Mouse (Mus musculus) embryonic facial prominence, embryonic 13.5 days (tissue): ENCODE results near the gene Ap3s2. TPM values are rescaled to one million over a fixed set of nuclear protein-coding genes. Genes with fewer than 3 reads are reported as not detected.
A peak's percentile ranks its signal among the peaks of the same experiment; 100 is the strongest.

Experiments used
- ATAC-seq: fragments of 200-750 bp; cut with Nextera tagmentation; 2 replicates; pipeline ENCODE4 v1.8.0; 2017; ENCODE audit warnings: low read depth; ENCODE audit not compliant: insufficient number of reproducible peaks, insufficient read depth, low FRiP score, low TSS enrichment
- H3K27ac ChIP-seq: fragments of 300-500 bp; sonication (generic); 2 replicates; pipeline ENCODE4 v1.5.1; 2015; ENCODE audit warnings: moderate library complexity, mild to moderate bottlenecking, inconsistent platforms
- H3K27me3 ChIP-seq: fragments of 300-500 bp; sonication (generic); 2 replicates; pipeline ENCODE4 v1.6.1; 2015; ENCODE audit warnings: mild to moderate bottlenecking, inconsistent platforms
- H3K36me3 ChIP-seq: fragments of 300-500 bp; sonication (generic); 2 replicates; pipeline ENCODE4 v1.6.1; 2015; ENCODE audit warnings: mild to moderate bottlenecking, inconsistent platforms
- H3K4me1 ChIP-seq: fragments of 300-500 bp; sonication (generic); 2 replicates; pipeline ENCODE4 v1.6.1; 2015; ENCODE audit warnings: inconsistent platforms
- H3K4me2 ChIP-seq: fragments of 300-500 bp; sonication (generic); 2 replicates; pipeline ENCODE4 v1.6.1; 2015; ENCODE audit warnings: moderate library complexity, mild to moderate bottlenecking, inconsistent platforms
- H3K4me3 ChIP-seq: fragments of 300-500 bp; sonication (generic); 2 replicates; pipeline ENCODE4 v1.5.1; 2015; ENCODE audit warnings: mild to moderate bottlenecking, inconsistent platforms
- H3K9ac ChIP-seq: fragments of 300-500 bp; sonication (generic); 2 replicates; pipeline ENCODE4 v1.6.1; 2015; ENCODE audit warnings: mild to moderate bottlenecking, inconsistent platforms
- H3K9me3 ChIP-seq: fragments of 300-500 bp; sonication (generic); 2 replicates; pipeline ENCODE4 v1.6.1; 2016; ENCODE audit warnings: inconsistent platforms
- WGBS: fragments of 180-500 bp; shearing (Covaris S2); methylation state at CpG from one replicate; pipeline ENCODE4 v1.1.7; 2015; ENCODE audit warnings: mixed read lengths; 5-methylcytosine and 5-hydroxymethylcytosine counted together
- polyA plus RNA-seq: library from polyadenylated mRNA; unstranded; fragments of >200 nt; fragmentation: Nextera tagmentation; extraction: Ambion mirVana; gene quantifications from 2 replicates; pipeline ENCODE4 v1.2.1, GENCODE M21; 2015

Ap3s2 gene
- polyA plus RNA-seq, 1 experiment from 2014 or later, result 32.8 TPM

GRCm38 (mm10) chr7:79861794-79862193 lies 58.7 kb downstream of the Ap3s2 start:
- 90% methylated on average over 8 of the region's 8 CpGs for WGBS

GRCm38 (mm10) chr7:79860811-79861210 lies 59.6 kb downstream of the Ap3s2 start, which contains the start of gene Anpep:
Gene Anpep, minus strand, starts transcription at chr7:79861059.
- ATAC-seq, result no peak
- Histone ChIP-seq H3K36me3 (no peaks in the 10 kb centered on the region), H3K4me1 (peaks cover 23% of the 10 kb centered on the region), H3K9ac (no peak within 1 kb of the TSS), H3K4me3 (no peak within 1 kb of the TSS), H3K27me3 (no peaks in the 10 kb centered on the region), H3K27ac (no peak within 1 kb of the TSS), H3K4me2 (no peak within 1 kb of the TSS), H3K9me3 (no peaks in the 10 kb centered on the region)
- WGBS, result 75% methylated on average over 9 of the region's 9 CpGs

More at GRCm38 (mm10) chr7:79861794-79862193, 58.7 kb downstream of the Ap3s2 start:
- ATAC-seq, result no peak
- Histone ChIP-seq H3K4me3 (no peak overlapping the region), H3K4me2 (no peak overlapping the region), H3K9me3 (no peaks in the 10 kb centered on the region), H3K36me3 (no peaks in the 10 kb centered on the region), H3K27ac (no peak overlapping the region), H3K9ac (no peak overlapping the region), H3K4me1 (peaks cover 27% of the 10 kb centered on the region), H3K27me3 (no peaks in the 10 kb centered on the region)

GRCm38 (mm10) chr7:79858956-79859630 lies 61.4 kb downstream of the Ap3s2 start:
- Histone ChIP-seq H3K36me3 (no peaks in the 10 kb centered on the region), H3K4me1 (peaks cover 23% of the 10 kb centered on the region), H3K27me3 (no peaks in the 10 kb centered on the region), H3K9me3 (no peaks in the 10 kb centered on the region), H3K27ac (peak overlapping the region; percentile 81; the same call in 1 of the 2 replicates), H3K4me2 (no peak overlapping the region), H3K9ac (no peak overlapping the region), H3K4me3 (no peak overlapping the region)
- 62% methylated on average over 9 of the region's 9 CpGs for WGBS
- ATAC-seq, result no peak

GRCm38 (mm10) chr7:79858202-79858934 lies 62.1 kb downstream of the Ap3s2 start:
- peak overlapping the region; percentile 32 for H3K4me2 ChIP-seq
- H3K4me3 ChIP-seq, result no peak overlapping the region
- no peaks in the 10 kb centered on the region for H3K36me3 ChIP-seq
- no peaks in the 10 kb centered on the region for H3K27me3 ChIP-seq
- H3K27ac ChIP-seq, result peak overlapping the region; percentile 81
- 47% methylated on average over 11 of the region's 11 CpGs for WGBS
- ATAC-seq, result no peak
- H3K4me1 ChIP-seq, result peaks cover 23% of the 10 kb centered on the region
- no peak overlapping the region for H3K9ac ChIP-seq
- H3K9me3 ChIP-seq, result no peaks in the 10 kb centered on the region

- Histone ChIP-seq H3K4me1 (peaks cover 23% of the 10 kb centered on the region), H3K4me3 (no peak overlapping the region), H3K9me3 (no peaks in the 10 kb centered on the region), H3K9ac (no peak overlapping the region), H3K27me3 (no peaks in the 10 kb centered on the region), H3K4me2 (no peak overlapping the region), H3K27ac (no peak overlapping the region), H3K36me3 (no peaks in the 10 kb centered on the region)
- ATAC-seq, result no peak
- WGBS, result 79% methylated on average over 4 of the region's 4 CpGs
These were observed 64.1 kb downstream of the Ap3s2 start for GRCm38 (mm10) chr7:79856305-79856704.

- ATAC-seq, result peak; percentile 84
These were observed 72.7 kb downstream of the Ap3s2 start for GRCm38 (mm10) chr7:79847456-79848451.

GRCm38 (mm10) chr7:79846342-79846741 lies 74.1 kb downstream of the Ap3s2 start:
- peak overlapping the region; percentile 84; the same call in 1 of the 2 replicates for H3K4me2 ChIP-seq
- peaks cover 43% of the 10 kb centered on the region for H3K4me1 ChIP-seq
- H3K4me3 ChIP-seq, result no peak overlapping the region
- H3K27ac ChIP-seq, result no peak overlapping the region
- no peaks in the 10 kb centered on the region for H3K27me3 ChIP-seq
- no peak overlapping the region for H3K9ac ChIP-seq
- no peaks in the 10 kb centered on the region for H3K36me3 ChIP-seq
- no peak for ATAC-seq
- 84% methylated on average over 2 of the region's 2 CpGs for WGBS
- no peaks in the 10 kb centered on the region for H3K9me3 ChIP-seq

More at GRCm38 (mm10) chr7:79847456-79848451, 72.7 kb downstream of the Ap3s2 start:
- Histone ChIP-seq H3K4me1 (peaks cover 37% of the 10 kb centered on the region), H3K27me3 (no peaks in the 10 kb centered on the region), H3K36me3 (no peaks in the 10 kb centered on the region), H3K9me3 (no peaks in the 10 kb centered on the region), H3K27ac (peak overlapping the region; percentile 62), H3K4me2 (peak overlapping the region; percentile 84), H3K9ac (peak overlapping the region; percentile 75), H3K4me3 (peak overlapping the region; percentile 55)
- 6% methylated on average over 52 of the region's 53 CpGs for WGBS

- Histone ChIP-seq H3K4me1 (peaks cover 34% of the 10 kb centered on the region), H3K4me3 (no peak overlapping the region), H3K9me3 (no peaks in the 10 kb centered on the region), H3K9ac (no peak overlapping the region), H3K4me2 (no peak overlapping the region), H3K36me3 (peaks cover 10% of the 10 kb centered on the region), H3K27me3 (no peaks in the 10 kb centered on the region), H3K27ac (no peak overlapping the region)
- no peak for ATAC-seq
- WGBS, result 83% methylated on average over 8 of the region's 8 CpGs
These were observed 76.2 kb downstream of the Ap3s2 start for GRCm38 (mm10) chr7:79844090-79844802.

GRCm38 (mm10) chr7:79842163-79842562 lies 78.3 kb downstream of the Ap3s2 start:
- Histone ChIP-seq H3K9me3 (no peaks in the 10 kb centered on the region), H3K9ac (no peak overlapping the region), H3K36me3 (peaks cover 17% of the 10 kb centered on the region), H3K27ac (no peak overlapping the region), H3K4me2 (no peak overlapping the region), H3K27me3 (no peaks in the 10 kb centered on the region), H3K4me3 (no peak overlapping the region), H3K4me1 (peaks cover 22% of the 10 kb centered on the region)
- no peak for ATAC-seq
- 59% methylated on average over 7 of the region's 7 CpGs for WGBS

GRCm38 (mm10) chr7:79837247-79837646 lies 83.2 kb downstream of the Ap3s2 start:
- WGBS, result 66% methylated on average over 2 of the region's 2 CpGs

More at GRCm38 (mm10) chr7:79837247-79837646, 83.2 kb downstream of the Ap3s2 start:
- H3K27ac ChIP-seq, result no peak overlapping the region
- H3K27me3 ChIP-seq, result no peaks in the 10 kb centered on the region
- ATAC-seq, result no peak
- peaks cover 30% of the 10 kb centered on the region for H3K36me3 ChIP-seq
- no peak overlapping the region for H3K4me2 ChIP-seq
- H3K4me1 ChIP-seq, result peaks cover 5% of the 10 kb centered on the region
- H3K4me3 ChIP-seq, result no peak overlapping the region
- H3K9me3 ChIP-seq, result no peaks in the 10 kb centered on the region
- H3K9ac ChIP-seq, result no peak overlapping the region
